Mouse (Mus musculus) CH12.LX (cell line): ENCODE results near the gene Ins2. TPM values are rescaled to one million over a fixed set of nuclear protein-coding genes. Genes with fewer than 3 reads are reported as not detected.

Experiments used
- DNase-seq: peaks from one replicate; pipeline ENCODE4 v3.0.0-alpha.2; 2013; ENCODE audit errors: extremely low read depth
- H3K27ac ChIP-seq: 2 replicates; pipeline ENCODE4 v1.5.1; 2012; ENCODE audit warnings: low read depth, mild to moderate bottlenecking, control low read depth, moderate library complexity; ENCODE audit not compliant: insufficient read depth
- H3K27me3 ChIP-seq: replicated peaks from 2 replicates; pipeline ENCODE3; 2012; ENCODE audit warnings: inconsistent platforms
- H3K36me3 ChIP-seq, 2 experiments: replicated peaks in 1 of 2; 2 replicates each; pipeline versions ENCODE3 to v1.6.1; 2012; ENCODE audit warnings: inconsistent platforms in 1 of 2, low read length in 1 of 2, mild to moderate bottlenecking in 1 of 2, mixed read lengths in 1 of 2, moderate library complexity in 1 of 2; ENCODE audit not compliant: control insufficient read depth in 1 of 2, insufficient read depth in 1 of 2
- H3K4me1 ChIP-seq, 2 experiments: 2 replicates each; pipeline ENCODE4 v1.6.1; 2012; ENCODE audit warnings: inconsistent platforms in 1 of 2, moderate library complexity in 1 of 2; ENCODE audit not compliant: insufficient read depth in 2 of 2, control insufficient read depth in 1 of 2
- H3K4me2 ChIP-seq: 2 replicates; pipeline ENCODE4 v1.6.1; 2012; ENCODE audit warnings: low read depth, mild to moderate bottlenecking, control low read depth; ENCODE audit not compliant: poor library complexity, insufficient read depth, severe bottlenecking
- H3K4me3 ChIP-seq, 3 experiments: fragments of 150-350 bp in 1 of 3; sonication (generic) in 1 of 3; replicated peaks in 1 of 3; 2 replicates each; pipeline versions ENCODE3 to v1.5.1; 2011 to 2012; ENCODE audit warnings: low read depth in 2 of 3, low read length in 2 of 3, mild to moderate bottlenecking in 2 of 3, moderate library complexity in 2 of 3, control low read depth in 1 of 3, improper control_type of control experiment in 1 of 3, inconsistent platforms in 1 of 3, mixed read lengths in 1 of 3; ENCODE audit not compliant: poor library complexity in 1 of 3
- H3K79me2 ChIP-seq: replicated peaks from 2 replicates; pipeline ENCODE4 v1.6.1; 2012; ENCODE audit warnings: mild to moderate bottlenecking, moderate library complexity; ENCODE audit not compliant: control insufficient read depth, poor library complexity, insufficient read depth, severe bottlenecking; ENCODE audit errors: extremely low read depth
- H3K9ac ChIP-seq: 2 replicates; pipeline ENCODE4 v1.6.1; 2012; ENCODE audit warnings: low read depth, mild to moderate bottlenecking, control low read depth, moderate library complexity; ENCODE audit not compliant: insufficient read depth
- H3K9me3 ChIP-seq: replicated peaks from 2 replicates; pipeline ENCODE3; 2012; ENCODE audit warnings: low read length, inconsistent platforms, mixed read lengths
- BHLHE40 ChIP-seq: IDR thresholded peaks from 2 replicates; pipeline ENCODE4 v1.6.1; 2011; ENCODE audit warnings: mild to moderate bottlenecking, low read depth, low read length, improper control_type of control experiment
- CHD2 ChIP-seq: IDR thresholded peaks from 2 replicates; pipeline ENCODE4 v1.6.1; 2011; ENCODE audit warnings: low read length, improper control_type of control experiment
- CTCF ChIP-seq, 2 experiments: IDR thresholded peaks in 1 of 2; conservative IDR thresholded peaks in 1 of 2; 2 replicates each; pipeline ENCODE4 v1.5.1; 2011 to 2012; ENCODE audit warnings: low read depth in 2 of 2, low read length in 2 of 2, improper control_type of control experiment in 1 of 2, inconsistent platforms in 1 of 2, mild to moderate bottlenecking in 1 of 2, moderate library complexity in 1 of 2
- ELF1 ChIP-seq: IDR thresholded peaks from 2 replicates; pipeline ENCODE4 v1.6.1; 2014; ENCODE audit warnings: low read depth, mild to moderate bottlenecking, inconsistent platforms, low read length, improper control_type of control experiment
- EP300 ChIP-seq: IDR thresholded peaks from 2 replicates; pipeline ENCODE4 v1.6.1; 2011; ENCODE audit warnings: low read length, improper control_type of control experiment
- ETS1 ChIP-seq: conservative IDR thresholded peaks from 2 replicates; pipeline ENCODE4 v1.6.1; 2012; ENCODE audit warnings: low read depth, mild to moderate bottlenecking, inconsistent platforms, low read length, improper control_type of control experiment, moderate library complexity
- GABPA ChIP-seq: IDR thresholded peaks from 2 replicates; pipeline ENCODE4 v1.6.1; 2012; ENCODE audit warnings: low read depth, low read length, improper control_type of control experiment, inconsistent platforms; ENCODE audit not compliant: insufficient replicate concordance
- IRF4 ChIP-seq: IDR thresholded peaks from 2 replicates; pipeline ENCODE4 v1.6.1; 2014; ENCODE audit warnings: low read depth, mild to moderate bottlenecking, inconsistent platforms, low read length, improper control_type of control experiment
- JUND ChIP-seq: conservative IDR thresholded peaks from 2 replicates; pipeline ENCODE4 v1.6.1; 2011; ENCODE audit warnings: low read depth, low read length, improper control_type of control experiment
- KAT2A ChIP-seq: IDR thresholded peaks from 2 replicates; pipeline ENCODE4 v1.6.1; 2012; ENCODE audit warnings: low read length, improper control_type of control experiment, inconsistent platforms; ENCODE audit not compliant: insufficient replicate concordance
- MAX ChIP-seq: IDR thresholded peaks from 2 replicates; pipeline ENCODE4 v1.6.1; 2011; ENCODE audit warnings: low read length, improper control_type of control experiment
- MAZ ChIP-seq: IDR thresholded peaks from 2 replicates; pipeline ENCODE4 v1.6.1; 2012; ENCODE audit warnings: low read depth, mild to moderate bottlenecking, inconsistent platforms, low read length, improper control_type of control experiment, moderate library complexity
- MXI1 ChIP-seq: IDR thresholded peaks from 2 replicates; pipeline ENCODE4 v1.6.1; 2011; ENCODE audit warnings: mild to moderate bottlenecking, low read depth, low read length, improper control_type of control experiment
- MYC ChIP-seq: IDR thresholded peaks from 2 replicates; pipeline ENCODE4 v1.6.1; 2011; ENCODE audit warnings: low read depth, mild to moderate bottlenecking, improper control_type of control experiment, low read length
- NELFE ChIP-seq: IDR thresholded peaks from 2 replicates; pipeline ENCODE4 v1.6.1; 2011; ENCODE audit warnings: low read depth, low read length, improper control_type of control experiment
- PAX5 ChIP-seq: IDR thresholded peaks from 2 replicates; pipeline ENCODE4 v1.6.1; 2012; ENCODE audit warnings: low read length, inconsistent platforms, mixed read lengths
- POLR2AphosphoS2 ChIP-seq: IDR thresholded peaks from 2 replicates; pipeline ENCODE4 v1.6.1; 2011; ENCODE audit warnings: low read depth, low read length, improper control_type of control experiment
- RAD21 ChIP-seq: IDR thresholded peaks from 2 replicates; pipeline ENCODE4 v1.6.1; 2011; ENCODE audit warnings: low read depth, mild to moderate bottlenecking, low read length, improper control_type of control experiment, moderate library complexity
- RCOR1 ChIP-seq: conservative IDR thresholded peaks from 2 replicates; pipeline ENCODE4 v1.6.1; 2012; ENCODE audit warnings: low read depth, mild to moderate bottlenecking, inconsistent platforms, low read length, improper control_type of control experiment
- TCF12 ChIP-seq: IDR thresholded peaks from 2 replicates; pipeline ENCODE4 v1.6.1; 2014; ENCODE audit warnings: low read depth, mild to moderate bottlenecking, inconsistent platforms, low read length, improper control_type of control experiment
- USF1 ChIP-seq: IDR thresholded peaks from 2 replicates; pipeline ENCODE4 v1.6.1; 2014; ENCODE audit warnings: low read depth, mild to moderate bottlenecking, inconsistent platforms, low read length, improper control_type of control experiment
- USF2 ChIP-seq: conservative IDR thresholded peaks from 2 replicates; pipeline ENCODE4 v1.6.1; 2011; ENCODE audit warnings: low read depth, low read length, improper control_type of control experiment
- ZKSCAN1 ChIP-seq: IDR thresholded peaks from 2 replicates; pipeline ENCODE4 v1.6.1; 2012; ENCODE audit warnings: low read depth, inconsistent platforms, low read length, improper control_type of control experiment, borderline replicate concordance
- ZMIZ1 ChIP-seq: IDR thresholded peaks from 2 replicates; pipeline ENCODE4 v1.6.1; 2012; ENCODE audit warnings: low read depth, mild to moderate bottlenecking, inconsistent platforms, low read length, improper control_type of control experiment
- ZNF384 ChIP-seq: IDR thresholded peaks from 2 replicates; pipeline ENCODE4 v1.6.1; 2012; ENCODE audit warnings: low read depth, low read length, improper control_type of control experiment, inconsistent platforms
- dilution Hi-C: fragments of 300-500 bp; cut with MboI; formaldehyde crosslinking; loops from 2 replicates; pipeline ENCODE4 v1.14.3; 2020; ENCODE audit warnings: low sequenced_read_pairs; ENCODE audit not compliant: extremely low pct_unique_long_range_greater_than_20kb, extremely low pct_ligation_motif_present
- in situ Hi-C: fragments of 300-500 bp; cut with MboI; formaldehyde crosslinking; loops from 3 replicates; pipeline ENCODE4 v1.14.3; 2019; ENCODE audit warnings: low sequenced_read_pairs, low pct_ligation_motif_present, low pct_unique_long_range_greater_than_20kb, mixed read lengths
- polyA plus RNA-seq: library from polyadenylated mRNA; unstranded; fragments of >175 nt; gene quantifications from 2 replicates; pipeline ENCODE4 v1.2.1, GENCODE M21; 2012; ENCODE audit warnings: low read depth; ENCODE audit not compliant: insufficient read length
- total RNA-seq, 2 experiments: library from RNA; depleted of rRNA; stranded (reverse); fragments of 300-350 nt in 1 of 2; fragments of >200 nt in 1 of 2; gene quantifications; 2 replicates each; pipeline ENCODE4 v1.2.3; 2012 to 2014

Gene Ins2
- total RNA-seq (2012; rRNA removed) (not detected in 2 replicates), total RNA-seq (2014; rRNA removed) (not detected in 2 replicates), polyA plus RNA-seq (not detected in 2 replicates)

DNA sequence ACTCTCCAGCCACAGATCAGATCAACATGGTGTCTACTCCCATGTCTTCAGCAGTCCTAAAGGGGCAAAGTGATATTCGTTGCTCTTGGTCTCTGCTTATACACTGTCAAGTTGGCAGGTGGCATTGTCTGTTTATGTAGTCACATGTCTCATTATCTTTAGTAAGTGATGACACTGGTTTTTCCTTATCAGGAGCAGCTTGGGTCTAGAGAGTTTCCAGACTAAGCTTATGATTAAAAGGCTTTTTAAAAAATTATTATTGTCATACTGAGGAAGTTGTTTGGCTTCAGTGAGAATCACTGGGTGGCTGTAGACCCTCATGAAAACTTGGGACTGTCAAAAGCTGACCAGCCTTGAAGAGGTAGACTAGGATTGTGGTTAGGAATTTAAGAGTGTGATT, at the start of gene Ins2:
Gene Ins2, minus strand, starts transcription at position 101 of the 400 bp plus-strand sequence.
- Histone ChIP-seq H3K9me3 (no peaks in the 10 kb centered on the region), H3K79me2 (no peaks in the 10 kb centered on the region), H3K36me3 (no peaks in the 10 kb centered on the region), H3K27ac (no peak within 1 kb of the TSS), H3K9ac (no peak within 1 kb of the TSS), H3K27me3 (peaks cover 82% of the 10 kb centered on the region)
- dilution Hi-C loops, result no loop called here
- in situ Hi-C loops, result no loop called here
- no peak for DNase-seq
- TF ChIP-seq CHD2 (no peak), ZKSCAN1 (no peak), RCOR1 (no peak), MAZ (no peak), ZNF384 (no peak), GABPA (no peak), MYC (no peak), MAX (no peak), RAD21 (no peak), USF1 (no peak), EP300 (no peak), BHLHE40 (no peak), PAX5 (no peak), MXI1 (no peak), ZMIZ1 (no peak)
- TF ChIP-seq, all 38 proteins: peak for 0
- Histone ChIP-seq H3K4me1 (no peaks in the 10 kb centered on the region), H3K4me3 (no peak within 1 kb of the TSS), H3K4me2 (no peak within 1 kb of the TSS)

- dilution Hi-C loops (no loop called here), in situ Hi-C loops (no loop called here)
- H3K36me3 ChIP-seq, result no peaks in the 10 kb centered on the region
- no peak for DNase-seq
- no peaks in the 10 kb centered on the region for H3K9me3 ChIP-seq
- no peak overlapping the region for H3K9ac ChIP-seq
- H3K4me3 ChIP-seq, result no peak overlapping the region
- H3K27ac ChIP-seq, result no peak overlapping the region
- H3K79me2 ChIP-seq, result no peaks in the 10 kb centered on the region
- H3K4me1 ChIP-seq, result no peaks in the 10 kb centered on the region
- TF ChIP-seq USF2, result no peak
- TF ChIP-seq KAT2A, result no peak
- no peak for TF ChIP-seq POLR2AphosphoS2
- no peak for TF ChIP-seq IRF4
- no peak for TF ChIP-seq TCF12
- TF ChIP-seq RAD21, result no peak
- no peak for TF ChIP-seq EP300
- no peak for TF ChIP-seq ETS1
- no peak for TF ChIP-seq ZMIZ1
- no peak for TF ChIP-seq ELF1
- no peak for TF ChIP-seq RCOR1
- no peak for TF ChIP-seq MAX
- TF ChIP-seq JUND, result no peak
- no peak for TF ChIP-seq ZKSCAN1
- no peak for TF ChIP-seq NELFE
- no peak for TF ChIP-seq PAX5
- no peak for TF ChIP-seq MYC
- TF ChIP-seq CTCF (conservative IDR thresholded peaks at IDR 0.05 in 1 of 2, IDR thresholded peaks at IDR 0.05 in 1 of 2; ENCODE audit: low read depth in 2 of 2, low read length in 2 of 2), result no peak
- H3K27me3 ChIP-seq, result peaks cover 77% of the 10 kb centered on the region
- H3K4me2 ChIP-seq, result no peak overlapping the region
These were observed 49.6 kb upstream of the Ins2 start for GRCm38 (mm10) chr7:142792650-142793275.
